Mouse (Mus musculus) heart, postnatal 4 days (tissue): Measurements from ENCODE around the gene Jade2. TPM values are rescaled to one million over a fixed set of nuclear protein-coding genes. Genes with fewer than 3 reads are reported as not detected.
A peak's percentile ranks its signal among the peaks of the same experiment; 100 is the strongest.

Experiments
- DNase-seq: peaks from one replicate; pipeline ENCODE4 v3.0.0; 2021
- total RNA-seq, 2 experiments: library from RNA; stranded (reverse); gene quantifications; 2 replicates each; pipeline ENCODE4 v1.2.3; 2021

The Jade2 gene
- 1 to 10 TPM; 2.7 to 3.0 TPM for total RNA-seq

DNA sequence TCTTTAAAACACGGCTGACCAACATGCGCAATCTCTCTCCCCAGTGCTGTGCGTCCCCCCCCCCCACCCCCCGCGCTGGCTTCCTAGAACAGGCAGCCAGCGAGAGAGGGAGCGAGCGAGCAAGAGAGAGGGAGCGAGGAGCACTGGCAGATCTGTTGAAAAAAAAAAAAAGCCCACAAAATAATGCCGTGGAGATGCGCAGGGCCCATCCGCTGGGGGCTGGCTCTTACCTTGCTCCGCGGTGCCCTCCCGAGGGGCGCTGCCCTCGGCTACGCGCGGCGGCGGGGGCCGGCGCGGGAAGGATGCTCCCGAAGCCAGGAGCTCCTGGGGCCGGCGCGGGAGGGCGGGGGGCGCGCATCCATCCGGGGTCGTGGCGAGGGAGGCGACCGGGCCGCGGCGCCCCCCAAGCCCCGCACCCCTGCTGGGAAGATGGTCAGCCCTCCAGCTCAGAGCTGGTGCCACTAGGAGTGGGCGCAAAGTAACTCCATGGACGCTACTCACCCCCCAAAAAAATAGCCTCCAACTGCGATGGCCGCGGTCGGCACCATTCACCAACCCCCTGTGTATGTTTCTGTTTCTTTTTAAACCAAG, at the start of gene Jade2:
Gene Jade2 (minus strand): TSS at position 573 of the 591 bp plus-strand sequence.
- DNase-seq = peak; percentile 55

DNA sequence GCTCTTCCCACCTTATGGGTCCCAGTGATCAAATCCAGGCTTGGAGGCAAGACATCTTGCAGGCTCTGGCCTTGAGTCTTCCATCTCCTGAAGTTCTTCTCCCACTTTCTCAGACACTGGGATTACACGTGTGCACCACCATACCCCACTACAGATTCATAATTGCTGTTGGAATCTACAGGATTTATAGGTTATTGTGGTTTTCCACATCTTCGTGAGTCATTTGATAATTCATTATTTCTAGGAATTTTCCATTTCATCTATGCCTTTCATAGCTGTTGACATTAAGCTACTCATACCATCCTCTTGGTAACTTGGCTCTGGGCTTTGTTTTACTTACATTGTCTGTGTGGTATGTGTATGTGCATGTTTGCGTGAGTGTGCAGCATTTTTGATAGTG, 46.8 kb upstream of the Jade2 start:
- no peak for DNase-seq

DNA sequence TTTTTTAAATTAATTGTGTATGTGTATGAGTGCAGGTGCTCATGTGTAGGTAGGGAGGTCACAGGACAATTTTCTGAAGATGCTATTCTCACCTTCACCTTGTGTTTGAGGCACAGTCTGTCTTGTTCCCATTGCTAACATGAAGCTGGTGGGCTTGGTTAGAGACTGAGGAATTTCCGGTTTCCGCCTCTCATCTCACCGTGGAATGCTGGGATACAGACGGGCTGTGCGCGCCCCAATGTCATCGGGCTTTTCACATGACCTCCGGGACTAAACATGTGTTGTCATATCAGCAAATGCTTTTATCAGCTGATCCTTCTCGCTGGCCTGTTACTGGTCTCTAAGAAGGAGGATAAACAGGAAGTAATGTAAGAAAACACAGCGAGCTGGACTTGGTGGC, 42.2 kb upstream of the Jade2 start:
- no peak for DNase-seq

DNA sequence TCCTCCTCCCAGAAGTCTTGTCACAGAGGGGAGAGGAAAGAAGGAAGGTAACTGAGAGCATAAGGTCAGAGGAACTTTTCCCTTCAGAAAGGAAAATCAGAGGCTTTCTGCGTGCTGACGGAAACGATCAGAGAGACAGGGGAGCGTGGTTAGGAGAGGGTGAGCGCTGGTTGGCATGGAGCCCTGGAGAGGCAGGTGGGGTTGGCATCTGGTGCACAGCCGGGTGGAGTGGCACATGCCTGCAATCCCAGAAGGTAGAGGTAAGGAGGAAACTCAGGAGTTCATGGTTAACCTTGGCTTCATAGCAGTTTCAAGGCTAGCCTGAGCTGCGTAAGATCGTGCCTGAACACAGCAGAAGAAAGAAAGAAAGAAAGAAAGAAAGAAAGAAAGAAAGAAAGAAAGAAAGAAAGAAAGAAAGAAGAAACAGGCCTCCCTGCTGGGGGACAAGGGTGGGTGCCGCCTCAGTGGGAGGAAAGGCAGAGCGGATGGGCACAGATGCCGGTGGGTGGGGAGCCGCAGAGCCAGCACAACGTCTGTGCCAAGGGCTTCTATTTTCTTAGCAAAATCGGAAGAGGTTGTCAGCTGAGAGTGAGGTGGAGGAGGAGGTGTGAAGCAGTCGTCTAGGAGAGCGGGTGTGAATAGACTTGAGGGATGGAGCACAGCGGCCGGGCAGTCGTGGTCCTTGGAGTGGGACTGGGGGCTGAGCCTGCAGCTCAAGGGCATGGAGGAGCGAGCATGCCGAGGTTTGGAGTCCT, 41.0 kb upstream of the Jade2 start:
- DNase-seq = no peak

DNA sequence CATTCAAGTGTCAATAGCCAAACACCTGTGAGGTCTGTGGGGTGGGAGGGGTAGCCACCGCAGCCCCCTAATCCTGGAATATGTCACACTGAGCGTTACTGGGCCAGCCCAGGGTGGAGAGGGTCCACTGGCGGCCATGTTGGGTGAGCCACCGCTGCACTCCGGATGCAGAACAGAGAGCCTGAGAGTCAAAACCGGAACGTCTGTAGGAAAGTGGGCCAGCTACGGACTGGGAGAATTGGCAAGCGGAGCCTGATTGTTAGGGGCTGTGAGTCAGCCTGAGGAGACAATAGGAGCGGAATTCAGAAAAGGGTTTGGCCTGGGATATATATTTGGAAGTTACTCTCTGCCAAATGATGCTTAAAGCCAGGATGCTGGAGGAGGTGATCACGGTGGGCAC, 39.9 kb upstream of the Jade2 start:
- DNase-seq = peak; percentile 50

DNA sequence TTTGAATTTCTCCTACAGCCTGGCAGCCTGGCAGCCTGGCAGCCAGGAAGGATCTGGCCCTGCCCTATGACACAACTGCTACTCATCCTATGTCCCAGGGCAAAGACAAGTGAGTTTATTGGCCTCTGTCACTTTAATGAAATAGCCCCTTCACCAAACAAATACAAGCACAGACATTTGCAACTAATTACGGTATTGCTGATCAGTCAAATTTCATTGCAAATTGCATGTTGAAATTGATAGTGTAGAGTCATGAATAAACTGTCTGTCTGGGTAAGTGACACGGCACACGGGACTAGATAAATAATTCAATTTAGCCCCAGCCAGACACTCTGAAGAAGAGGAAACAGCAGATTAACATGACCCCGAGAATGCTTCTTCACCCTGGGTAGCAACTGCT, 38.6 kb upstream of the Jade2 start:
- DNase-seq = no peak

DNA sequence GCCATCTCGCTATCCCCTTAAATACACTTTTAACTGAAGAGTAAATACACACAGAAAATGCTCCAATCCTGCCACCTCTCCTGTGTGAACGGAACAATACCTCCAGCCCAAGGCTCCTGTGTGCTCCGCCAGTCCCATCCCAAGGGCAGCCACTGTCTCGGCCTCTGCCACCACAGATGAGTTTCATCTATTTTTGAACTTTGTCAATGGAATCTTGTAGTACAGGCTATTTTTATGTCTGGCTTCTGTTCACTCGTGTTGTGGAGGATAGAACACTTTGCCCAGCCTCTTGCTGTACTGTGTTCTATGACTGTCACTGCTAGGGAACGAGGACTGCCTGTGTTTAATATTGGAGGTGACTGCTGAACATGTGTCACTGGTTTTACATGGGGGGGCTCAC, 28.2 kb upstream of the Jade2 start:
- DNase-seq = no peak

DNA sequence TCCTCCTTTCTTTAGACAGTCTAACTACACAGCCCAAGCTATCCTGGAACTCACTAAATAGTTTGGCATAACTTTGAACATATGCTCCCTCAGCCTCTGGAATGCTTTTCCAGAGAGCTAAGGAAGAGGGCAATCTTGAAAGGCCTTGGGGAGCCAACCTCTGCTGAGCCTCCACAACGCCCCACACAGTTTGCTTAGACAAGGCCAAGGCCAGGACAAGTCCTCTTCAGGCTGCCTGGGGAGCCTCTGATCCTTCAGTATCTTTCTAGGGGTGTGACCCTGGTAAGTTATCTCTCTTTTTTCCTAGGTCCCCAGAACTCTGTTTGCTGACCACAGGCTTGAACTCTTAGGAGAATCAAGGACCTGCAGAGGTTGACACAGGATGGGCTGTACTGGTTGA, 26.6 kb upstream of the Jade2 start:
- DNase-seq = no peak

DNA sequence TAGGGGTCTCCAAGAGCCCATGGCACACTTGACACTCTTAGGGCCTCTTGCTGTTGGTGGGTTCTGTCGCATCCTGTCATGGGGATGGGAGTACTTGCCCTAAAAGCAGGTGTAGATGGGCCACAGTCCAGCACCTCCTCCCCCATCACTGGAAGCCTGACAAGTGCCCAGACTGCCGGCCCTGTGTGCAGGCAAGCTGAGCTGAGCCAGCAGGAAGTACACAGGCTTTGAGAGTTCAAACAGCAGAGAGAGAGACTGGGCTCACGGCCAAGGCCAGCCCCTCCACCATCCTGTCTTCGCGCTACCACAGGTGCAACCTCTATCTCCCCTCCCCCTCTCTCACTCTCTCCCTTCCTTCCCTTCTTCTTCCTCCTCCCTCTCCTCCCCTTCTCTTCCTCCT, 26.2 kb upstream of the Jade2 start:
- peak; percentile 44 for DNase-seq

DNA sequence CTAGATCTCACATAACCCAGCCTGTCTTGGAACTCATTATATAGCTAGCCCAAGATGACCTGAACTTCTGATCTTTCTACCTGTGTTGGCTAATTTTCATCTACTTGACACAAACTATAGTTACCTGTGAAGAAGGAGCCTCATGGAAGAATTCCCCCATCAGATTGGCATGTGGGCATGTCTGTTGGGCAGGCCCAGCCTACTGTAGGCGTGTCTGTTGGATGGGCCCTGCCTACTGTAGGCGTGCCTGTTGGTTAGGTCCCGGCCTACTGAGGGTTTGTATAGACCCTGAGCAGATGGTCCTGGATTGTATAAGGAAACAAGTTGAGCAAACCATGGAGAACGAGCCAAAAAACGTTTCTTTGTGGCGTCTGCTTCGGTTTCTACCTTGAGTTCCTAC, 24.3 kb upstream of the Jade2 start:
- no peak for DNase-seq

DNA sequence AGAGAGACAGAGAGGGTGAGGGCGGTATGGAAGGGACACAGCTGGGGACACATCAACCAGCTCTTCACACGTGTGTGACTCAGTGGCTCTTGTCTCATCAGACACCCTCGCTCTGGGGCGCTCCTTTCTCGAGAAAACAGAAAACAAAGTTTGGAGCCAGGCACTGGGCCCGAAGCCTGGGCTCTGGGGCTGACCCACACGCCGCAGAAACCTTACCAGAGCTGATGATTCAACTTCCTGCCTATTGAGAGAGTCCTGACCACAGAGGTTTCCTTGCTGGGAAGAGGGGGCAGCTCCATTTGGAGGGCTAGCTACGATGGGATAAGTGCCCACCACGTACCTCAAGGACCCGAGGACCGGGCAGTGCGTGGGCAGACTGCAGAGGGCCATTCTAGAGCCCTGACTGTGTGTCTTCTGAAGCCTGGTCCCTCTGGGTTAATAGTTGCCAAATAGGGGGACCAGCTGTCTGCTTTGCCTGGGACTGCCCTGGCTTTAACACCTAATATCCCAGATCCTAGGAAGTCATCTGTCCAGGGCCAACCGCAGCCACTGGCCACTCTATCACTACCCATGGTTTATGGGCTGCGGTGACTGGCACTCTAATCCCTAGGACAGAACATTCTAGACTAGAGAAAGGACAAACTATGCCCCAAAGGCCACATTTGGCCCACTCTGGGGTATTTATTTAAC, 23.7 kb upstream of the Jade2 start:
- no peak for DNase-seq

DNA sequence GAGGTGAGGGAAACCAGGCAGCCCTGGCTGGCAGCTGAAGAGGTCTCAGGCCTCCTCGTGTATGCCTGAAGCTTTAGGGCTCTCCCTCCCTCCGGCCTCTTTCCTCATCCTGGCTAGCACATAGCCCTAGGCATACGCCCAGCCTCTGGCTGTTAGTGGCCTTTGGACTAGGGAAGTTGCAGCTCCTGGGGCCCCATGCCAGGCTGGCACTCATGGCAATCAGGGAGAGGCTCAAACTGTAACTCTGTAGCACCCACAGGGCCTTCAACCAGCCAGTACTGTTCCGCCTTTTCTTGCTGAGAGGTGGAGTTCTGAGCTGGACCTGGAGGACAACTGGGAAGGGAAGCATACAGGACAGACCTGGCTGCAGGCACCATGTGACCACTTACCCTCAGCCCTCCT, 19.5 kb upstream of the Jade2 start:
- no peak for DNase-seq

DNA sequence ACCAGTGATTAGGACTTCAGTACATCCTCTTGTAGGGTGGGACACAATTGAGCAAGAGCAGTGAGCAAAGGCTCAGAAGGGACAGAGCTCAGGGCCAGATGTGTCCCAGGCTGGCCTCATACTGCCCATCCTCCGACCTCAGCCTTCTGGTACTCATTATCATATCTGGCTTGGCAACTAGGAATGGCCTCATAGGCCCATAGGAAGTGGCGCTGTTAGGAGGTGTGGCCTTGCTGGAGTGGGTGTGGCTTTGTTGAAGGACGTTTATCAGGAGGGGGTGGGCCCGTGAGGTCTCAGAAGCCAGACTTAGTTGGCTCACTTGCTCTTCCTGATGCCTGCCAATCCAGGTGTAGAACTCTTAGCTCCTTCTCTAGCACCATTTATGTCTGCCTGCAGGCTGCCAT, 18.3 kb upstream of the Jade2 start:
- no peak for DNase-seq

DNA sequence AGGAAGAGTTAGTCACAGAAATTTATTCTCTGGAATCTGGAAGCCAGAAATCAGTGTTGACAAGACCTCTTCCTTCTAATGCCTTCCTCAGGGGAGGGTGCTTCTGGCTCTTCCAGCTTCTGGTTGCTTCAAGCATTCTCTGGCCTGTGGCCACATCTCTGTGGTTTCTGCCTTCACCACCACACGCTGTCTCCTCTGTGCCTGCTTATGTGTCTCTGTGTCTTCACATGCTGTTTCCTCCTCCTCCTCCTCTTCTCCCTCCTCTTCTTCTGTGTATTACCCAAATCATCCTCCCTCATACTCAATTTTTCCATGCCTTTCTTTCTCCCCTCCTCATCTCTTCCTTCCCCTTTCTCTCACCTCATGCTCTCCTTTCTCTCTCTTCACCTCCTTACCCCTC, 17.6 kb upstream of the Jade2 start:
- no peak for DNase-seq

DNA sequence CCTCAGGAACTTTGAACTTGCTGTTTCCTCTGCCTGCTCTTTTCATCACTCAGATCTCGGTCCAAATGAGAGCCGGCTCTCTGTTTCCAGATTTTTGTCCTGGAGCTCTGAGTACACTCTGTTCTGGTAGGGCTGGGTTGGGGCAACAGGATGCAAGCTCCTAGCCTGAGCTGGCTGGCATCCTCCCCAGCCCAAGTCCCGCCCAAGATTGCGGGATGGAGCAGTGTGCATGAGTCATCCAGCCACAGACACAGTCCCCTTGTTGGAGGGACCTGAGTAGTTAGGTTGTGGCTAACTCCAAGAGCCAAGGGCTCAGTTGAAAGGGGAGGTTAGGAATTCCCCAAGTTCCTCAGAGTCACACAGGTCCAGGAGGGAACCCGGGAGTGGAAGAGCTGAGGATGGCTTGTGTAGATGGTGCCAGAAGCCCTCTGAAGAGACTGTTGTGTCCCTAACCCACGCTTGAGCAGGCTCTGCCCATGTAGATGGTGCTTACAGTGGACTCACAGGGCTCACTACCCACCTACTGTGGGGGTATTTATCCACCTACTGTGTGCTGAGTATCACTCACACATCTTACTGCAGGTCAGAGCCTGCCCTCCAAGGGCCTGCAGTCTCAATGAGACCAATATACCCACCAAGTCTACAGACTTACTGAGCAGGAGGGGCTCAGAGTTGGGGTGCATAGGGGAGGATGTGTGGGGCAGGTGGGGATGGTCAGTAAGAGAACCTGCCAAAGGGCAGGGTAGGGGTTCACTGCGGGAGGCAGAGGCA, 17.0 kb upstream of the Jade2 start:
- DNase-seq = peak; percentile 52

DNA sequence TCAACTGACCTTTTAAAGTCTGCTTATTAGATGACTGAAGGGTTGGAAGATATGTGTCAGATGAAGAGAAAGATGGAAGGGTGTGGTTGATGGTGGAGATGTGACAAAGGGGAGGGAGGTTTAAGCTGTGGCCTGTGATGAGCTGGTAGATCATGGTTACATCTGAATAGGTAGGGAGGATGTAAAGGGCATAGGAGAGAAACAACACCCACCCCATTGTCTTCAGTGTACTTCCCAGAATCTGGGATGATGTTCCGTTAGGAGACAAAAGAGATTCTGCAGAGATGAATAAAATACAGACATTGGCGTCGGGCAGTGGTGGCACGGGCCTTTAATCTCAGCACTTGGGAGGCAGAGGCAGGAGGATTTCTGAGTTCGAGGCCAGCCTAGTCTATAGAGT, 15.7 kb upstream of the Jade2 start:
- no peak for DNase-seq

DNA sequence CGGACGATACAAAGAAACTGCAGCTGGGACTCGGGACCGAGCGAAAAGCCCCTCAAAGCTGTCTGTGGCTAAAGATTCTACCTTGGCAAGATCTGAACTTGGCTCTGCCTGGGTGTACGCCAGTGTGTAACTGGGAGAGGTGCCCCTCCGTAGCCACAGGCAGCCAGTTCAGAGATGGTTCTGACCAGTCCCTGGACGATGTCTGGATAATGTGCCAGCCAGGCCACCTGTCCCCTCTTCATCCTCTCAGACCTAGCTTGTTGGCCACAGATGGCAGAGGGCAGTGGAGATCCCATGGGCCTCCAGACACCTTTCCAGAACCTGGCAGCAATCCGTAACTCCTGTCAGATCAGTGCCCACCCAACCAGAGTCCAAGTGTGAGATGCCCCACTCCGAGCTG, 9.8 kb upstream of the Jade2 start:
- DNase-seq = no peak

DNA sequence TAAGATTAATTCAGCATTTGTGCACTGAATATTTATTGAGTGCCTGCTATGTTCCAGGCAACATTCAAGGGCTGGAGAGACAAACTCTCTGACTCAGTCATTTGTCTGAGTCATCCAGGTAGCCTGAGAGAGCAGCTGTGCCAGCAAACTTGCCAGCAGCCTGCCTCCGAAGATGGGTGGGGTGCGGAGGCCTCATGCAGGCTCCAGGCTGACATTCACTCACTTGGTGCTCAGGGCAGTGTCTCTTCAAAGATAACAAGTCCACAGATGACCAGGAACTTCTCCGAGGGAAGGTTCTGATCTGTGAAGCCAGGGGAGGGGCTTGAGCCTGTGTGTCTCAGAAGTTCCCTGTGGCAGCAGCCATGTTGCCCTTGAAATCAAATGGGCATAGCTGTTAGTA, 8.6 kb upstream of the Jade2 start:
- DNase-seq = no peak

DNA sequence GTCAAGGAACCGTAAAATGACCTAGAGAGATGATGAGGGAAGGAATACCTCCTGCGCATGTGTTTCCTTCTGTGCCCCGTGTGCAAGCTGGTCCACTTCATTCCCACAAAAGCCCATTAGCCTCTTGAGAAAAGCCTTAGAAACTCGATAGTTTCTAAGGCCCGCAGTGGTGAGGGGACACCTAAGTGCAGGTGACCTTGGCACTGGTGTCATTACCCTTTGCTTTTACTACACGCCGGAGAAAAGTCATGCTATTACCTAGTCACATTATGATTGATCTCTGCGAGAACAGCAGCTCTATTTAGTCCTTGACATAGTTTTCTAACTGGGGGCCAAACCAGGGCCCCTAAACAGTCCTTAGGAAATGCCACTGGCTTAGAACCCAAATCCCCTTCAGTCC, 3.2 kb upstream of the Jade2 start:
- no peak for DNase-seq

DNA sequence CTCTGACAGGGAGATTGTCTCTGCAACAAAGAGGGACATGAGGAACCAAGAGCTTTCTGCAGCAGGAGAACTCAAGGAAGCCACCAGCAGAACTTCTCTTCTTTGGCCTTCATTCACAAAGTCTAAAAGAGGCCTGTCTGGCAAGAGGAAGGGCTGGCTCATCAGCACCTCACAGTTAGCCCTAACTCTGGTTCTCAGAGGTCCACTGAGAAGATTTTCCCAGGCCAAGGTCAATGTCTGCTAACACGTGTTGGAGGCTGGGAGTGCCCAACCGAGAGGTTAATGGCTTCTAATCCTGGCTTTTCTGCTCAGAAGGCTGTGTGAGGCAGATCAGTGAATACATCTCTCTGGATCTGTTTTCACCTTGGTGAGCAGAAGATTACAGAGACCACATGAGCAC, 2.1 kb upstream of the Jade2 start:
- no peak for DNase-seq

DNA sequence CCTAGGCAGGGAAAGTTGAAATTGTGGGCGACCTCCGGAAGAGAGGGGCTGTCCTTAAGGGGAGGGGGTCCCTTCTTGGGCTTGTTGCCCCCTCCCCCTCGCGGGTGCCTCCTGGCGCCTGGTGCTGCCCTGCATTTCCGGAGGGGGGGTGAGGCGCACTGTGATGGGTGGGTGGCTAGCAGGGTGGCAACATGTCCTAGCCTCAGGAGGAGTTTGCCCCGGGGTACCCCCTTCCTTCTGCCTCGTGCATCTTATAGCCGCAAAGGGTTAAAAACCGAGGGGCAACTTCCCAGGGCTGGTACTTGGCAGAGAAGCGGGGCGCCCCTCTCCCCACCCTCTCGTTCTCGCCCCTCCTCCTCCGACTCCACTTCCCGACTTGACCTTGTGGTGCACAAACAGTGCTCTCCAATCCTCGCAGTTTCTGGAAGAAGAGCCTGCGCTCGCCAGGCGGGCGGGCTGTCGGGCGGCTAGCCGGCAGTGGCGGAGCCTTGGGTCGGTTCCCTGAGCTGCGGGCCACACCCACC, 1.1 kb upstream of the Jade2 start:
- DNase-seq = peak; percentile 72

DNA sequence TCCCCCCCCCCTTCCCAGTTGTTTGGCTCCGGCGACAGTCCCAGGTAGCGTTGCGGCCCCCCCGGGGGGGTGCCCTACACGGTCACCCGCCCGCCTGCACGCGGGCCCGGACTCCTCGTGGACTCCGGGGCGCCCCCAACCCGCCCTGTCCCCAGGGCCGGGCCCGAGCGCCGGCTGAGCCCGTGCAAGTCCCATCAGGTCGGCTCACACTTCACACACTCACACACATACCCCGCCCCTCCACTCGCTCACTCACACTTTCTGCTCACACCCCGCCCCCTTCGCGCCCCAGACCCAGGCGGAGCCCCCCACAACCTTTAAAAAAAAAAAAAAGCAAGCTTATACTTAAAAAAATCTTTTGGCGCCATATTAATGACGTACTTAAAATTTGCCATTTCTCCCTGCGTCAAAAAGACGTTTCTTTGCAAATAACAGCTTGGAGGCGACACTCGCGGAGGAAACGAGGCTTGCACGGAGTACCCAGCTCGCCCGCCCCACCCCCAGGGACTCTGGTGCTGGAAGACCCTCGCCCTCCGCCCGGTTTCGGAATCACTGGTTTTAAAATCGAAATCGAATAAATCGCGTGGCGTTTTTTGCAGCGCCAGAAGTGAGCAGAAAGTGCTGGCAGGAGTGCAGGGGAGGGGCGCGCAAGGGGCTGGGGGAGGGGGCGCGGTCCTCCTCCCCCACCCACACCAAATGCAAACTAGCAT, 520 bp upstream of the Jade2 start:
- peak; percentile 66 for DNase-seq
